Mouse (Mus musculus): Measurements from ENCODE around the gene Shcbp1l.
"Not testable (repeated sequence)": the region's sequence is repeated elsewhere in the genome, so short reads cannot be mapped to it uniquely, and the experiment has no call there.

Gene Shcbp1l

GRCm38 (mm10) chr1:153424770-153425584, at the start of gene Shcbp1l:
Gene Shcbp1l, plus strand, starts transcription at chr1:153425162.
- DNase-seq = peak; percentile 87

- DNase-seq = no peak
These were observed 48.5 kb upstream of the Shcbp1l start for GRCm38 (mm10) chr1:153376446-153376845.

- DNase-seq = no peak
These were observed 46.4 kb upstream of the Shcbp1l start for GRCm38 (mm10) chr1:153378587-153378986.

GRCm38 (mm10) chr1:153379832-153380231, 45.1 kb upstream of the Shcbp1l start:
- no peak for DNase-seq

GRCm38 (mm10) chr1:153380746-153381282, 44.1 kb upstream of the Shcbp1l start:
- no peak for DNase-seq

- no peak for DNase-seq
These were observed 39.9 kb upstream of the Shcbp1l start for GRCm38 (mm10) chr1:153385081-153385480.

- DNase-seq = not testable (repeated sequence)
These were observed 39.3 kb upstream of the Shcbp1l start for GRCm38 (mm10) chr1:153385661-153386060.

- peak; percentile 64 for DNase-seq
These were observed 38.5 kb upstream of the Shcbp1l start for GRCm38 (mm10) chr1:153386271-153387069.

- DNase-seq = not testable (repeated sequence)
These were observed 29.3 kb upstream of the Shcbp1l start for GRCm38 (mm10) chr1:153395706-153396105.

GRCm38 (mm10) chr1:153401765-153402164, 23.2 kb upstream of the Shcbp1l start:
- peak; percentile 33 for DNase-seq

GRCm38 (mm10) chr1:153407641-153408040, 17.3 kb upstream of the Shcbp1l start:
- not testable (repeated sequence) for DNase-seq

GRCm38 (mm10) chr1:153408296-153408695, 16.7 kb upstream of the Shcbp1l start:
- DNase-seq = not testable (repeated sequence)

GRCm38 (mm10) chr1:153410915-153411314, 14.0 kb upstream of the Shcbp1l start:
- DNase-seq = not testable (repeated sequence)

GRCm38 (mm10) chr1:153411723-153412122, 13.2 kb upstream of the Shcbp1l start:
- no peak for DNase-seq

GRCm38 (mm10) chr1:153412663-153413396, 12.1 kb upstream of the Shcbp1l start:
- DNase-seq = peak; percentile 10

GRCm38 (mm10) chr1:153413397-153414020, 11.5 kb upstream of the Shcbp1l start:
- DNase-seq = not testable (repeated sequence)

GRCm38 (mm10) chr1:153414114-153414723, 10.7 kb upstream of the Shcbp1l start:
- DNase-seq = peak; percentile 44

- no peak for DNase-seq
These were observed 10.0 kb upstream of the Shcbp1l start for GRCm38 (mm10) chr1:153414962-153415361.

- DNase-seq = not testable (repeated sequence)
These were observed 9.2 kb upstream of the Shcbp1l start for GRCm38 (mm10) chr1:153415742-153416141.

- not testable (repeated sequence) for DNase-seq
These were observed 8.6 kb upstream of the Shcbp1l start for GRCm38 (mm10) chr1:153416271-153416832.

GRCm38 (mm10) chr1:153417805-153418204, 7.2 kb upstream of the Shcbp1l start:
- peak; percentile 15 for DNase-seq
